Mouse (Mus musculus) heart, embryonic 11.5 days (tissue): Measurements from ENCODE around the gene Itga11. TPM values are rescaled to one million over a fixed set of nuclear protein-coding genes. Genes with fewer than 3 reads are reported as not detected.
"Not testable (repeated sequence)": the region's sequence is repeated elsewhere in the genome, so short reads cannot be mapped to it uniquely, and the experiment has no call there.

Experiments used
- ATAC-seq: fragments of 200-750 bp; cut with Nextera tagmentation; replicated peaks from 2 replicates; pipeline ENCODE4 v1.8.0; 2017; ENCODE audit warnings: moderate library complexity; ENCODE audit not compliant: insufficient number of reproducible peaks, low FRiP score, low TSS enrichment
- H3K27ac ChIP-seq: fragments of 300-500 bp; sonication (generic); 2 replicates; pipeline ENCODE4 v1.5.1; 2014; ENCODE audit warnings: mild to moderate bottlenecking, low read depth, low read length
- H3K27me3 ChIP-seq: fragments of 300-500 bp; sonication (generic); 2 replicates; pipeline ENCODE4 v1.6.1; 2014; ENCODE audit warnings: mild to moderate bottlenecking, low read length, mixed read lengths; ENCODE audit not compliant: control insufficient read depth, insufficient read depth
- H3K36me3 ChIP-seq: fragments of 300-500 bp; sonication (generic); 2 replicates; pipeline ENCODE4 v1.6.1; 2014; ENCODE audit warnings: mild to moderate bottlenecking, low read length, moderate library complexity, mixed read lengths; ENCODE audit not compliant: control insufficient read depth, insufficient read depth
- H3K4me1 ChIP-seq: fragments of 300-500 bp; sonication (generic); 2 replicates; pipeline ENCODE4 v1.6.1; 2014; ENCODE audit warnings: low read length; ENCODE audit not compliant: control insufficient read depth, insufficient read depth
- H3K4me2 ChIP-seq: fragments of 300-500 bp; sonication (generic); 2 replicates; pipeline ENCODE4 v1.6.1; 2014; ENCODE audit warnings: mild to moderate bottlenecking, moderate library complexity
- H3K4me3 ChIP-seq: fragments of 300-500 bp; sonication (generic); 2 replicates; pipeline ENCODE4 v1.5.1; 2014; ENCODE audit warnings: low read depth, low read length
- H3K9ac ChIP-seq: fragments of 300-500 bp; sonication (generic); 2 replicates; pipeline ENCODE4 v1.6.1; 2014; ENCODE audit warnings: mild to moderate bottlenecking, low read depth, low read length, moderate library complexity
- H3K9me3 ChIP-seq: fragments of 300-500 bp; sonication (generic); replicated peaks from 2 replicates; pipeline ENCODE4 v1.6.1; 2016; ENCODE audit warnings: low read length; ENCODE audit not compliant: control insufficient read depth
- WGBS: fragments of 180-500 bp; shearing (Covaris S2); extraction: QIAGEN DNeasy Blood & Tissue Kit; methylation state at CpG from one replicate; pipeline ENCODE4 v1.1.7; 2014; ENCODE audit not compliant: insufficient replicate concordance; 5-methylcytosine and 5-hydroxymethylcytosine counted together
- polyA plus RNA-seq: library from polyadenylated mRNA; unstranded; fragments of >200 nt; fragmentation: Nextera tagmentation; extraction: Ambion mirVana; gene quantifications from 2 replicates; pipeline ENCODE4 v1.2.1, GENCODE M21; 2014

Itga11 gene
- polyA plus RNA-seq, 1 experiment from 2014 or later = 0.64 TPM

- not testable (repeated sequence) for H3K36me3 ChIP-seq, ATAC-seq, H3K27ac ChIP-seq, H3K9ac ChIP-seq, H3K4me2 ChIP-seq, H3K4me3 ChIP-seq, H3K27me3 ChIP-seq, H3K9me3 ChIP-seq, H3K4me1 ChIP-seq
- WGBS = 81% methylated on average over 6 of the region's 6 CpGs
Measured at GRCm38 (mm10) chr9:62819910-62820309, 142.3 kb downstream of the Itga11 start.

DNA sequence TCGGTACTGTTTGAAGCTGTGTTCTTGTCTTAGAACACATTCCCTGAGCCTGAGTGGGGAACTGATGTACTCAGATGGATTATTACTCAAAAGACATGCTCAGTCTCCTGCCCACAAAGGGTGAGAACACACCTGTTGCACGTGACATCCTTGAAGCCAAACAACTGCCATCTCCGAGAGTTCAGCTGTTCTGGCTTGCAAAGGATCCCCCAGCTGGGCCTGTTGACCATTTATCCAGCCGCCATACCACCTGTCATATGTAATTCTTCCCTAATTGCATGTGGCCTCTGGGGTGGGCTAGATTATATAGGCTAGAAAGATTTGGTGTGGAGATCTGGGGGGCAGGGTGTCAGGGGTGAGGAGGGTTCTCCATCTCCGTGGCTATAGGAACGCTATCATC lies 143.2 kb downstream of the Itga11 start:
- H3K4me2 ChIP-seq = no peak overlapping the region
- H3K4me3 ChIP-seq = no peak overlapping the region
- H3K27ac ChIP-seq = no peak overlapping the region
- H3K27me3 ChIP-seq = no peaks in the 10 kb centered on the region
- no peaks in the 10 kb centered on the region for H3K9me3 ChIP-seq
- peaks cover 7% of the 10 kb centered on the region for H3K4me1 ChIP-seq
- H3K36me3 ChIP-seq = no peaks in the 10 kb centered on the region
- WGBS = 83% methylated on average over 6 of the region's 6 CpGs
- ATAC-seq = no peak
- H3K9ac ChIP-seq = no peak overlapping the region

GRCm38 (mm10) chr9:62821811-62822210 lies 144.2 kb downstream of the Itga11 start:
- Histone ChIP-seq H3K27ac (no peak overlapping the region), H3K27me3 (no peaks in the 10 kb centered on the region), H3K4me3 (no peak overlapping the region), H3K4me2 (no peak overlapping the region), H3K9me3 (no peaks in the 10 kb centered on the region), H3K36me3 (no peaks in the 10 kb centered on the region), H3K4me1 (peaks cover 15% of the 10 kb centered on the region), H3K9ac (no peak overlapping the region)
- 87% methylated on average over 7 of the region's 7 CpGs for WGBS
- no peak for ATAC-seq

DNA sequence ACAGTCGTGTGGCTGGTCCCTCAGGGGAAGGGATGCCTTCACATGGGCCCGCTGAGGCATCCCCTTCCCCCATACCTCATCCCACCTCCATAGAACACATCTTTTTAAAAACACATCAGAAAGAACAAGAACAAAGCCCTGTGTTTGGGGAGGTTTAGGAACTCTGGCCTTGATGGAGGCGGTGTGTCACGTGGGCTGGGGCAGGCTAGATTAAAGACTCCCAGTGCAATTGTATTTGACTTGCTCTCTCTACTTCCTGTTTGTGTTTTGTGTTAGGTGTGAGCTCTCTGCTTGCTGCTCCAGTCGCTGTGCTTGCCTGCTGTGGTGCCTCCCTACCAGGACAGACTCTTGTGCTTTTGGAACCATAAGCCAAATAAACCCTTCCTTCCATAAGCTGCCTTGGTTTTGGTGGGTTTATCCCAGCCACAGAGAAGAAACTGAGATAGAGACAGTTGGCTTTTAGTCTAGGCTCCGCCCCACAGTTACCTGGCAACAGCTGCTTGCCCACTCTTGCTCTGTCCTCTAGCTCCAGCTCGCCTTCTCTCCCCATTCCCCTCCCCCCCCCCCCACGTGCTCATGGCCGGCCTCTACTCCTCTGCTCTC lies 148.3 kb downstream of the Itga11 start:
- Histone ChIP-seq H3K4me2 (peak overlapping the region; percentile 46), H3K36me3 (no peaks in the 10 kb centered on the region), H3K4me1 (peaks cover 11% of the 10 kb centered on the region), H3K9me3 (no peaks in the 10 kb centered on the region), H3K4me3 (no peak overlapping the region), H3K9ac (peak overlapping the region; percentile 39; the same call in 1 of the 2 replicates), H3K27ac (0 out of 2 replicates have a peak overlapping the region, but pooled peaks have one; percentile 22), H3K27me3 (no peaks in the 10 kb centered on the region)
- 7% methylated on average over 9 of the region's 9 CpGs for WGBS
- ATAC-seq = 0 out of 2 replicates have a peak, but pooled peaks have one; percentile 15

GRCm38 (mm10) chr9:62826456-62826855 lies 148.8 kb downstream of the Itga11 start:
- peak overlapping the region; percentile 6; the same call in 1 of the 2 replicates for H3K9ac ChIP-seq

DNA sequence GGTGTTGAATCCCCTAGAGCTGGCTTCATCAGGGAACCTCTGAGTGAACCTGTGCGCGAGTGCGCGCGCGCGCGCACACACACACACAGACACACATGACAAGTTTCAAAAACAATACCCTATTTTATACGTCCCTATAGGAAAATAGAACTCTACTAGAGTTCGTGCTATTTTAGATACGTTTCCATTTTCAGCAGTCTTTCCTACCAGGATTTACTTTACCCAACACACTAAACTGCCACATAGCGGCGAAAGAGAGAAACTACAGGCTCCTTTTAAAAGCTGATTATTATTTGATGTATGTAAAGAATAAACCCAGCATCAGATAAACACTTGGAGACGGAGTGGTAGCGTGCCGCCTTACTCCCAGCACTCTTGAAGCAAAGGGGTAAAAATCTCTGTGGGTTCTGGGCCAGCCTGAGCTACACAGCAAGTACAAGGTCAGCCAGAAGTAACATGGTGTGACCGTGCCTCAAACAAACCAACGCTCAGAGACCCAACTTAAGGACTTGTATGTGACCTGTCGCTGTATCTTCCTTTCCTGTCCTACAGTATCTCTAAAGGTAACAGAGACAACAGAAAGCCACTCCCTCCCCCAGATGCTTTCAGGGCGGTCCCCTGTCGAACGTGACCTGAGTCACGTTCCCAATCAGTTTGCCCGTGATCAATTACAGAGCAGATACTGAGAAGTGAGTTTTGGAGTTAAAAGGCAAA lies 150.5 kb downstream of the Itga11 start:
- no peaks in the 10 kb centered on the region for H3K27me3 ChIP-seq
- no peaks in the 10 kb centered on the region for H3K36me3 ChIP-seq
- H3K27ac ChIP-seq = 0 out of 2 replicates have a peak overlapping the region, but pooled peaks have one; percentile 38
- 5% methylated on average over 24 of the region's 24 CpGs for WGBS
- H3K4me1 ChIP-seq = peaks cover 11% of the 10 kb centered on the region
- H3K4me3 ChIP-seq = peak overlapping the region; percentile 29
- peak overlapping the region; percentile 54; the same call in 1 of the 2 replicates for H3K9ac ChIP-seq
- no peaks in the 10 kb centered on the region for H3K9me3 ChIP-seq
- no peak for ATAC-seq
- peak overlapping the region; percentile 65 for H3K4me2 ChIP-seq

More at GRCm38 (mm10) chr9:62826456-62826855, 148.8 kb downstream of the Itga11 start:
- ATAC-seq = no peak
- H3K4me2 ChIP-seq = peak overlapping the region; percentile 46
- WGBS = 5% methylated on average over 7 of the region's 7 CpGs
- no peaks in the 10 kb centered on the region for H3K9me3 ChIP-seq
- no peaks in the 10 kb centered on the region for H3K27me3 ChIP-seq
- 0 out of 2 replicates have a peak overlapping the region, but pooled peaks have one; percentile 22 for H3K27ac ChIP-seq
- H3K4me3 ChIP-seq = no peak overlapping the region
- H3K36me3 ChIP-seq = no peaks in the 10 kb centered on the region
- H3K4me1 ChIP-seq = peaks cover 11% of the 10 kb centered on the region

DNA sequence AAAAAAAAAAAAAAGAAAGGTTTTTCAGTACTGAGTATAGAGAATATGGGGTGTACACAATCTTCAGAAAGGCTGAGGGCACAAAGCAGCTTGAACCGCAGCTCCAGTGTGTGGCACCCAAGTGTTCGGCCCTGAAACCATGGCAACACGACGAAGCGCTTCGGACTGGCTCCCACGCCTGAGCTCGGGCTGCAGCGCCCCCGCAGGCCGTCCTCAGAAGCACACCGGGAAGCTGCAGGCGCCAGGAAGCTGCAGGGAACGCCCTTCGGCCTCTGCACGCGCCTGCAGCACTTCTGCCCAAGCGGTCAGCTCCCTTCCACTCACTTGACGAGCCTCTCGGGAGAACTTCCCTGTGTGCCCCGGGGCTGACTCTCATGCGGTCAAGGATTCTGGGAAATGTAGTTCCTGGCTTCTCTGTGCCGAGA lies 151.0 kb downstream of the Itga11 start:
- H3K9ac ChIP-seq = no peak overlapping the region; the same call in 1 of the 2 replicates

DNA sequence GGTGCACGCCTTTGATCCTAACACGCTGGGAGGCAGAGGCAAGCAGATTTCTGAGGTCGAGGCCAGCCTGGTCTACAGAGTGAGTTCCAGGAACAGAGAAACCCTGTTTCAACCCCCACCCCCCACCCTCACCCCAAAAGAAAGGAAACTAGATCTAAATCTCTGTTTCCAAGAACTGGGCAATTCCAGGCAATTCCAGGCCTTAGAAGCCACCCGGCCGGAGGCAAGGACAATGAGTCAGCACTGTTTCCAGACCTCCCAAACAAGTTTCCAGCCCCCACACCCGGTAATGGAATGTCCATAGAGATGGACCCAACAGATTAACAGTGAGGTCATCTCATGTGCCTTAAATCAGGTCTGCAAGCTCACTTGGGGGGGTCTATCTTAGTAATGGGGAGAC lies 152.3 kb downstream of the Itga11 start:
- peaks cover 11% of the 10 kb centered on the region for H3K4me1 ChIP-seq

More for the DNA sequence above, 151.0 kb downstream of the Itga11 start:
- under 1% methylated on average over 23 of the region's 23 CpGs for WGBS
- Histone ChIP-seq H3K36me3 (no peaks in the 10 kb centered on the region), H3K9me3 (no peaks in the 10 kb centered on the region), H3K27me3 (no peaks in the 10 kb centered on the region), H3K27ac (no peak overlapping the region), H3K4me3 (peak overlapping the region; percentile 29), H3K4me1 (peaks cover 11% of the 10 kb centered on the region), H3K4me2 (peak overlapping the region; percentile 65)
- peak; percentile 90 for ATAC-seq

More for the DNA sequence above, 152.3 kb downstream of the Itga11 start:
- H3K9me3 ChIP-seq = no peaks in the 10 kb centered on the region
- H3K9ac ChIP-seq = no peak overlapping the region
- WGBS = 72% methylated on average over 6 of the region's 6 CpGs
- H3K27ac ChIP-seq = no peak overlapping the region
- no peaks in the 10 kb centered on the region for H3K36me3 ChIP-seq
- H3K4me3 ChIP-seq = no peak overlapping the region
- ATAC-seq = no peak
- no peak overlapping the region for H3K4me2 ChIP-seq
- H3K27me3 ChIP-seq = no peaks in the 10 kb centered on the region
